Mouse (Mus musculus) E14TG2a.4 (cell line): Measurements from ENCODE around the gene Tubb4a.

Experiments
- H3K27me3 ChIP-seq: 2 replicates; pipeline ENCODE4 v1.6.1; 2014; ENCODE audit warnings: low read length, control low read depth; ENCODE audit not compliant: insufficient read depth
- H3K36me3 ChIP-seq: 2 replicates; pipeline ENCODE4 v1.6.1; 2014; ENCODE audit warnings: low read length, control low read depth; ENCODE audit not compliant: insufficient read depth
- H3K4me1 ChIP-seq: replicated peaks from 2 replicates; pipeline ENCODE4 v1.6.1; 2014; ENCODE audit warnings: low read depth, low read length, control low read depth
- H3K4me3 ChIP-seq: replicated peaks from 2 replicates; pipeline ENCODE4 v1.5.1; 2014; ENCODE audit warnings: mild to moderate bottlenecking, low read length
- H3K9me3 ChIP-seq: 2 replicates; pipeline ENCODE4 v1.6.1; 2014; ENCODE audit warnings: low read length, control low read depth
- CTCF ChIP-seq: conservative IDR thresholded peaks from 2 replicates; pipeline ENCODE4 v1.5.1; 2014; ENCODE audit warnings: low read length
- NANOG ChIP-seq: IDR thresholded peaks from 2 replicates; pipeline ENCODE4 v1.6.1; 2014; ENCODE audit warnings: borderline replicate concordance, low read length, mixed read lengths
- POU5F1 ChIP-seq: IDR thresholded peaks from 2 replicates; pipeline ENCODE4 v1.6.1; 2014; ENCODE audit warnings: low read length, borderline replicate concordance

Gene Tubb4a

GRCm38 (mm10) chr17:57070699-57071098 lies 16.9 kb downstream of the Tubb4a start:
- TF ChIP-seq NANOG = peak; percentile 16; the same call in 1 of the 2 replicates
- TF ChIP-seq POU5F1 = no peak

GRCm38 (mm10) chr17:57070272-57070671 lies 17.3 kb downstream of the Tubb4a start:
- Histone ChIP-seq H3K27me3 (peaks cover 30% of the 10 kb centered on the region), H3K36me3 (peaks cover 8% of the 10 kb centered on the region; the same call in 1 of the 2 replicates), H3K4me1 (peaks cover 59% of the 10 kb centered on the region), H3K9me3 (no peaks in the 10 kb centered on the region), H3K4me3 (peak overlapping the region; percentile 52)
- TF ChIP-seq POU5F1 (no peak), CTCF (no peak), NANOG (no peak)

More at GRCm38 (mm10) chr17:57070699-57071098, 16.9 kb downstream of the Tubb4a start:
- peaks cover 5% of the 10 kb centered on the region; the same call in 1 of the 2 replicates for H3K36me3 ChIP-seq
- H3K9me3 ChIP-seq = no peaks in the 10 kb centered on the region
- peaks cover 55% of the 10 kb centered on the region for H3K4me1 ChIP-seq
- peaks cover 30% of the 10 kb centered on the region for H3K27me3 ChIP-seq
- peak overlapping the region; percentile 26; the same call in 1 of the 2 replicates for H3K4me3 ChIP-seq

- no peaks in the 10 kb centered on the region for H3K9me3 ChIP-seq
- no peak for TF ChIP-seq POU5F1
- no peak for TF ChIP-seq CTCF
- no peak for TF ChIP-seq NANOG
- H3K27me3 ChIP-seq = peaks cover 37% of the 10 kb centered on the region
- no peak overlapping the region for H3K4me3 ChIP-seq
- peaks cover 67% of the 10 kb centered on the region for H3K4me1 ChIP-seq
- H3K36me3 ChIP-seq = peaks cover 13% of the 10 kb centered on the region; the same call in 1 of the 2 replicates
Observed at GRCm38 (mm10) chr17:57066908-57067307, 20.7 kb downstream of the Tubb4a start.

GRCm38 (mm10) chr17:57063031-57063430 lies 24.6 kb downstream of the Tubb4a start:
- Histone ChIP-seq H3K36me3 (peaks cover 13% of the 10 kb centered on the region; the same call in 1 of the 2 replicates), H3K27me3 (peaks cover 53% of the 10 kb centered on the region), H3K4me1 (peaks cover 72% of the 10 kb centered on the region), H3K4me3 (peak overlapping the region; percentile 81), H3K9me3 (no peaks in the 10 kb centered on the region)
- TF ChIP-seq NANOG = no peak
- TF ChIP-seq POU5F1 = no peak
- TF ChIP-seq CTCF = no peak

- Histone ChIP-seq H3K4me3 (peak overlapping the region; percentile 81), H3K36me3 (peaks cover 13% of the 10 kb centered on the region; the same call in 1 of the 2 replicates), H3K9me3 (no peaks in the 10 kb centered on the region), H3K4me1 (peaks cover 74% of the 10 kb centered on the region), H3K27me3 (peaks cover 58% of the 10 kb centered on the region)
- TF ChIP-seq NANOG (no peak), CTCF (no peak), POU5F1 (no peak)
Observed at GRCm38 (mm10) chr17:57062548-57062947, 25.0 kb downstream of the Tubb4a start.

- Histone ChIP-seq H3K36me3 (peaks cover 13% of the 10 kb centered on the region; the same call in 1 of the 2 replicates), H3K9me3 (no peaks in the 10 kb centered on the region), H3K4me1 (peaks cover 69% of the 10 kb centered on the region), H3K4me3 (peak overlapping the region; percentile 81), H3K27me3 (peaks cover 55% of the 10 kb centered on the region)
- TF ChIP-seq CTCF (no peak), NANOG (no peak), POU5F1 (no peak)
Observed at GRCm38 (mm10) chr17:57062011-57062521, 25.5 kb downstream of the Tubb4a start.

GRCm38 (mm10) chr17:57061069-57061468 lies 26.5 kb downstream of the Tubb4a start:
- H3K27me3 ChIP-seq = peaks cover 51% of the 10 kb centered on the region
- H3K9me3 ChIP-seq = no peaks in the 10 kb centered on the region
- H3K36me3 ChIP-seq = peaks cover 15% of the 10 kb centered on the region; the same call in 1 of the 2 replicates
- peaks cover 59% of the 10 kb centered on the region for H3K4me1 ChIP-seq
- TF ChIP-seq NANOG (no peak), CTCF (no peak), POU5F1 (no peak)
- H3K4me3 ChIP-seq = peak overlapping the region; percentile 94

GRCm38 (mm10) chr17:57060231-57060801 lies 27.3 kb downstream of the Tubb4a start:
- peaks cover 11% of the 10 kb centered on the region; the same call in 1 of the 2 replicates for H3K36me3 ChIP-seq
- peaks cover 54% of the 10 kb centered on the region for H3K4me1 ChIP-seq
- peaks cover 48% of the 10 kb centered on the region for H3K27me3 ChIP-seq
- TF ChIP-seq CTCF (peak; percentile 53), POU5F1 (no peak), NANOG (no peak)
- no peaks in the 10 kb centered on the region for H3K9me3 ChIP-seq
- H3K4me3 ChIP-seq = peak overlapping the region; percentile 94
